Mouse (Mus musculus) MN1 (cell line): ENCODE data around the gene Ugt1a7c.

Experiments used
- DNase-seq: peaks from one replicate; pipeline ENCODE4 v3.0.0-alpha.2; 2016; ENCODE audit warnings: low spot score

Gene Ugt1a7c

GRCm38 (mm10) chr1:88262255-88262654 is 167.4 kb downstream of the Ugt1a7c start:
- DNase-seq, result peak; percentile 96

- no peak for DNase-seq
These were observed 168.1 kb downstream of the Ugt1a7c start for GRCm38 (mm10) chr1:88262961-88263360.

- DNase-seq, result no peak
These were observed 168.9 kb downstream of the Ugt1a7c start for GRCm38 (mm10) chr1:88263778-88264177.

GRCm38 (mm10) chr1:88264237-88264868 is 169.5 kb downstream of the Ugt1a7c start:
- DNase-seq, result no peak

- DNase-seq, result peak; percentile 87
These were observed 170.0 kb downstream of the Ugt1a7c start for GRCm38 (mm10) chr1:88264869-88265240.

GRCm38 (mm10) chr1:88266123-88266522 is 171.3 kb downstream of the Ugt1a7c start:
- no peak for DNase-seq

- no peak for DNase-seq
These were observed 172.6 kb downstream of the Ugt1a7c start for GRCm38 (mm10) chr1:88267489-88267888.

- DNase-seq, result no peak
These were observed 173.2 kb downstream of the Ugt1a7c start for GRCm38 (mm10) chr1:88268070-88268469.
